Mouse (Mus musculus): ENCODE measurements at regions not wholly inside any gene's neighbourhood (a gene's known extent, or its start where the extent isn't known, plus 50 kb on each side); places are given as distances from the start of the nearest gene placed in this dataset.

GRCm38 (mm10) chr9:101410783-101411531 is 159.4 kb upstream of the Ppp2r3a start:
- ATAC-seq (replicated peaks; ENCODE audit: low FRiP score, low TSS enrichment, poor library complexity, severe bottlenecking), result no peak

GRCm38 (mm10) chr9:101410348-101410747 is 158.8 kb upstream of the Ppp2r3a start:
- no peak for ATAC-seq (replicated peaks; ENCODE audit: low FRiP score, low TSS enrichment, poor library complexity, severe bottlenecking)

GRCm38 (mm10) chr9:101408116-101408515 is 156.5 kb upstream of the Ppp2r3a start:
- ATAC-seq (replicated peaks; ENCODE audit: low FRiP score, low TSS enrichment, poor library complexity, severe bottlenecking), result no peak

GRCm38 (mm10) chr9:101407141-101407540 is 155.5 kb upstream of the Ppp2r3a start:
- ATAC-seq (replicated peaks; ENCODE audit: low FRiP score, low TSS enrichment, poor library complexity, severe bottlenecking), result no peak

- ATAC-seq (replicated peaks; ENCODE audit: low FRiP score, low TSS enrichment, poor library complexity, severe bottlenecking), result no peak
Observed at GRCm38 (mm10) chr9:101404441-101405081, 153.0 kb upstream of the Ppp2r3a start.

- ATAC-seq (replicated peaks; ENCODE audit: low FRiP score, low TSS enrichment, poor library complexity, severe bottlenecking), result no peak
Observed at GRCm38 (mm10) chr9:101404034-101404433, 152.4 kb upstream of the Ppp2r3a start.

- ATAC-seq (replicated peaks; ENCODE audit: low FRiP score, low TSS enrichment, poor library complexity, severe bottlenecking), result no peak
Observed at GRCm38 (mm10) chr9:101402544-101403194, 151.1 kb upstream of the Ppp2r3a start.

GRCm38 (mm10) chr9:101401416-101401815 is 149.8 kb upstream of the Ppp2r3a start:
- no peak for ATAC-seq (replicated peaks; ENCODE audit: low FRiP score, low TSS enrichment, poor library complexity, severe bottlenecking)

- ATAC-seq (replicated peaks; ENCODE audit: low FRiP score, low TSS enrichment, poor library complexity, severe bottlenecking), result no peak
Observed at GRCm38 (mm10) chr9:101398858-101399257, 147.3 kb upstream of the Ppp2r3a start.

- ATAC-seq (replicated peaks; ENCODE audit: low FRiP score, low TSS enrichment, poor library complexity, severe bottlenecking), result no peak
Observed at GRCm38 (mm10) chr9:101369380-101369779, 117.8 kb upstream of the Ppp2r3a start.

GRCm38 (mm10) chr9:101356607-101357006 is 105.0 kb upstream of the Ppp2r3a start:
- ATAC-seq (replicated peaks; ENCODE audit: low FRiP score, low TSS enrichment, poor library complexity, severe bottlenecking), result no peak

GRCm38 (mm10) chr9:101348771-101349170 is 97.2 kb upstream of the Ppp2r3a start:
- no peak for ATAC-seq (replicated peaks; ENCODE audit: low FRiP score, low TSS enrichment, poor library complexity, severe bottlenecking)

GRCm38 (mm10) chr9:101342887-101343286 is 91.3 kb upstream of the Ppp2r3a start:
- no peak for ATAC-seq (replicated peaks; ENCODE audit: low FRiP score, low TSS enrichment, poor library complexity, severe bottlenecking)

GRCm38 (mm10) chr9:101340796-101341465 is 89.3 kb upstream of the Ppp2r3a start:
- ATAC-seq (replicated peaks; ENCODE audit: low FRiP score, low TSS enrichment, poor library complexity, severe bottlenecking), result no peak

GRCm38 (mm10) chr9:101329032-101329824 is 77.6 kb upstream of the Ppp2r3a start:
- ATAC-seq (replicated peaks; ENCODE audit: low FRiP score, low TSS enrichment, poor library complexity, severe bottlenecking), result no peak

- no peak for ATAC-seq (replicated peaks; ENCODE audit: low FRiP score, low TSS enrichment, poor library complexity, severe bottlenecking)
Observed at GRCm38 (mm10) chr9:101326961-101327360, 75.4 kb upstream of the Ppp2r3a start.

- 0 out of 2 replicates have a peak, but pooled peaks have one; percentile 26 for ATAC-seq (replicated peaks; ENCODE audit: low FRiP score, low TSS enrichment, poor library complexity, severe bottlenecking)
Observed at GRCm38 (mm10) chr9:101314036-101314435, 62.4 kb upstream of the Ppp2r3a start.

GRCm38 (mm10) chr9:101306408-101306935 is 54.9 kb upstream of the Ppp2r3a start:
- ATAC-seq (replicated peaks; ENCODE audit: low FRiP score, low TSS enrichment, poor library complexity, severe bottlenecking), result no peak

GRCm38 (mm10) chr9:101305730-101306129 is 54.1 kb upstream of the Ppp2r3a start:
- ATAC-seq (replicated peaks; ENCODE audit: low FRiP score, low TSS enrichment, poor library complexity, severe bottlenecking), result no peak

Data from megakaryocyte-erythroid progenitor cell, adult 5-6 weeks (primary cell).